Mouse (Mus musculus) embryonic facial prominence, embryonic 14.5 days (tissue): ENCODE measurements around the gene Acoxl. TPM values are rescaled to one million over a fixed set of nuclear protein-coding genes. Genes with fewer than 3 reads are reported as not detected.

Source experiments
- ATAC-seq: fragments of 200-750 bp; cut with Nextera tagmentation; 2 replicates; pipeline ENCODE4 v1.8.0; 2017; ENCODE audit warnings: low read depth, moderate number of reproducible peaks, moderate TSS enrichment
- DNase-seq: peaks from one replicate; pipeline ENCODE4 v3.0.0-alpha.2; 2015; ENCODE audit warnings: low spot score
- H3K27ac ChIP-seq: fragments of 300-500 bp; sonication (generic); replicated peaks from 2 replicates; pipeline ENCODE4 v1.5.1; 2014; ENCODE audit warnings: low read depth, mild to moderate bottlenecking, low read length, moderate library complexity
- H3K27me3 ChIP-seq: fragments of 300-500 bp; sonication (generic); replicated peaks from 2 replicates; pipeline ENCODE4 v1.6.1; 2014; ENCODE audit warnings: low read length; ENCODE audit not compliant: control insufficient read depth, insufficient read depth
- H3K36me3 ChIP-seq: fragments of 300-500 bp; sonication (generic); 2 replicates; pipeline ENCODE4 v1.6.1; 2014; ENCODE audit warnings: low read length, mixed read lengths; ENCODE audit not compliant: control insufficient read depth, insufficient read depth
- H3K4me1 ChIP-seq: fragments of 300-500 bp; sonication (generic); 2 replicates; pipeline ENCODE4 v1.6.1; 2014; ENCODE audit warnings: antibody characterized with exemption, low read length; ENCODE audit not compliant: control insufficient read depth, insufficient read depth
- H3K4me2 ChIP-seq: fragments of 300-500 bp; sonication (generic); 2 replicates; pipeline ENCODE4 v1.6.1; 2014; ENCODE audit warnings: low read depth, mild to moderate bottlenecking, low read length, moderate library complexity, mixed read lengths
- H3K4me3 ChIP-seq: fragments of 300-500 bp; sonication (generic); 2 replicates; pipeline ENCODE4 v1.5.1; 2014; ENCODE audit warnings: low read depth, mild to moderate bottlenecking, low read length
- H3K9ac ChIP-seq: fragments of 300-500 bp; sonication (generic); 2 replicates; pipeline ENCODE4 v1.6.1; 2014; ENCODE audit warnings: low read depth, mild to moderate bottlenecking, low read length, moderate library complexity, mixed read lengths
- H3K9me3 ChIP-seq: fragments of 300-500 bp; sonication (generic); 2 replicates; pipeline ENCODE4 v1.6.1; 2016; ENCODE audit warnings: low read length; ENCODE audit not compliant: control insufficient read depth
- WGBS: fragments of 180-500 bp; shearing (Covaris S2); extraction: QIAGEN DNeasy Blood & Tissue Kit; methylation state at CpG from one replicate; pipeline ENCODE4 v1.1.7; 2014; 5-methylcytosine and 5-hydroxymethylcytosine counted together
- polyA plus RNA-seq: library from polyadenylated mRNA; unstranded; fragments of >200 nt; fragmentation: Nextera tagmentation; extraction: Ambion mirVana; gene quantifications from 2 replicates; pipeline ENCODE4 v1.2.1, GENCODE M21; 2014

The Acoxl gene
- polyA plus RNA-seq, result 0.12 and 0.24 TPM in 2 replicates

- Histone ChIP-seq H3K27me3 (peaks cover 34% of the 10 kb centered on the region), H3K4me1 (no peaks in the 10 kb centered on the region), H3K27ac (no peak within 1 kb of the TSS), H3K4me2 (no peak within 1 kb of the TSS), H3K36me3 (no peaks in the 10 kb centered on the region), H3K9me3 (no peaks in the 10 kb centered on the region), H3K4me3 (no peak within 1 kb of the TSS), H3K9ac (no peak within 1 kb of the TSS)
- ATAC-seq, result no peak
- DNase-seq, result no peak
- 63% methylated on average over 7 of the region's 7 CpGs for WGBS
Measured at GRCm38 (mm10) chr2:127838576-127838975, at the start of gene Acoxl. TSS of gene Acoxl (plus strand) at chr2:127838876.

- peak overlapping the region; percentile 81 for H3K4me3 ChIP-seq
- peak overlapping the region; percentile 77 for H3K4me2 ChIP-seq
- no peaks in the 10 kb centered on the region for H3K36me3 ChIP-seq
- DNase-seq (peak; percentile 5), ATAC-seq (no peak)
- peak overlapping the region; percentile 78 for H3K9ac ChIP-seq
- peak overlapping the region; percentile 59; the same call in 1 of the 2 replicates for H3K27ac ChIP-seq
- H3K27me3 ChIP-seq, result no peaks in the 10 kb centered on the region
- WGBS, result 4% methylated on average over 11 of the region's 11 CpGs
- no peaks in the 10 kb centered on the region for H3K9me3 ChIP-seq
- peaks cover 20% of the 10 kb centered on the region for H3K4me1 ChIP-seq
Measured at GRCm38 (mm10) chr2:127789138-127789537, 49.5 kb upstream of the Acoxl start.

- Histone ChIP-seq H3K27me3 (no peaks in the 10 kb centered on the region), H3K4me2 (peak overlapping the region; percentile 77), H3K4me1 (peaks cover 20% of the 10 kb centered on the region), H3K9me3 (no peaks in the 10 kb centered on the region), H3K4me3 (peak overlapping the region; percentile 81), H3K27ac (0 out of 2 replicates have a peak overlapping the region, but pooled peaks have one; percentile 59), H3K36me3 (no peaks in the 10 kb centered on the region), H3K9ac (0 out of 2 replicates have a peak overlapping the region, but pooled peaks have one; percentile 78)
- 27% methylated on average over 9 of the region's 9 CpGs for WGBS
- DNase-seq (no peak), ATAC-seq (no peak)
Measured at GRCm38 (mm10) chr2:127789651-127790270, 48.9 kb upstream of the Acoxl start.

- H3K4me1 ChIP-seq, result peaks cover 20% of the 10 kb centered on the region
- no peaks in the 10 kb centered on the region for H3K27me3 ChIP-seq
- DNase-seq (peak; percentile 96), ATAC-seq (peak; percentile 97)
- H3K4me2 ChIP-seq, result peak within 1 kb of the TSS; percentile 74
- peak within 1 kb of the TSS; percentile 78 for H3K27ac ChIP-seq
- WGBS, result 2% methylated on average over 37 of the region's 37 CpGs
- no peaks in the 10 kb centered on the region for H3K36me3 ChIP-seq
- no peaks in the 10 kb centered on the region for H3K9me3 ChIP-seq
- peak within 1 kb of the TSS; percentile 72 for H3K4me3 ChIP-seq
- H3K9ac ChIP-seq, result peak within 1 kb of the TSS; percentile 81
Measured at GRCm38 (mm10) chr2:127791919-127792603, 46.6 kb upstream of the Acoxl start, which contains the start of gene Mtln. TSS of gene Mtln (minus strand) at chr2:127792488.

- Histone ChIP-seq H3K4me1 (no peaks in the 10 kb centered on the region; the same call in 1 of the 2 replicates), H3K27ac (no peak within 1 kb of the TSS), H3K27me3 (no peaks in the 10 kb centered on the region), H3K4me2 (peak within 1 kb of the TSS; percentile 80), H3K36me3 (peaks cover 10% of the 10 kb centered on the region), H3K9ac (peak within 1 kb of the TSS; percentile 63), H3K4me3 (peak within 1 kb of the TSS; percentile 74), H3K9me3 (no peaks in the 10 kb centered on the region)
- WGBS, result 0% methylated on average over 45 of the region's 56 CpGs
- ATAC-seq (peak; percentile 98), DNase-seq (peak; percentile 98)
Measured at GRCm38 (mm10) chr2:127831401-127832102, 7.1 kb upstream of the Acoxl start, which contains the start of gene Bub1. TSS of gene Bub1 (minus strand) at chr2:127831865.

GRCm38 (mm10) chr2:127832103-127832832 lies 6.4 kb upstream of the Acoxl start:
- peak overlapping the region; percentile 32; the same call in 1 of the 2 replicates for H3K9ac ChIP-seq
- H3K4me3 ChIP-seq, result peak overlapping the region; percentile 74
- no peak overlapping the region for H3K27ac ChIP-seq
- ATAC-seq, result peak; percentile 54; the same call in 1 of the 2 replicates
- WGBS, result 38% methylated on average over 11 of the region's 11 CpGs
- peaks cover 6% of the 10 kb centered on the region for H3K36me3 ChIP-seq
- H3K27me3 ChIP-seq, result no peaks in the 10 kb centered on the region; the same call in 1 of the 2 replicates
- no peaks in the 10 kb centered on the region; the same call in 1 of the 2 replicates for H3K4me1 ChIP-seq
- no peaks in the 10 kb centered on the region for H3K9me3 ChIP-seq
- H3K4me2 ChIP-seq, result peak overlapping the region; percentile 80
- no peak for DNase-seq

- H3K36me3 ChIP-seq, result peaks cover 5% of the 10 kb centered on the region; the same call in 1 of the 2 replicates
- H3K9ac ChIP-seq, result no peak overlapping the region
- no peak overlapping the region for H3K4me3 ChIP-seq
- ATAC-seq, result no peak
- H3K27ac ChIP-seq, result no peak overlapping the region
- peak; percentile 49 for DNase-seq
- no peak overlapping the region for H3K4me2 ChIP-seq
- WGBS, result 11% methylated on average over 2 of the region's 2 CpGs
- no peaks in the 10 kb centered on the region; the same call in 1 of the 2 replicates for H3K4me1 ChIP-seq
- H3K9me3 ChIP-seq, result no peaks in the 10 kb centered on the region
- peaks cover 3% of the 10 kb centered on the region; the same call in 1 of the 2 replicates for H3K27me3 ChIP-seq
Measured at GRCm38 (mm10) chr2:127832833-127833190, 5.9 kb upstream of the Acoxl start.

- Histone ChIP-seq H3K9me3 (no peaks in the 10 kb centered on the region), H3K36me3 (no peaks in the 10 kb centered on the region), H3K27ac (no peak overlapping the region), H3K27me3 (peaks cover 34% of the 10 kb centered on the region), H3K4me3 (no peak overlapping the region), H3K4me2 (no peak overlapping the region), H3K4me1 (no peaks in the 10 kb centered on the region), H3K9ac (no peak overlapping the region)
- WGBS, result 19% methylated on average over 11 of the region's 11 CpGs
- ATAC-seq (no peak), DNase-seq (no peak)
Measured at GRCm38 (mm10) chr2:127839425-127839824, 749 bp downstream of the Acoxl start.
